Mouse (Mus musculus): ENCODE results near the gene Gdpd4. TPM values are rescaled to one million over a fixed set of nuclear protein-coding genes. Genes with fewer than 3 reads are reported as not detected.

The Gdpd4 gene
- total RNA-seq (2014; rRNA removed) = not detected in 2 replicates
- polyA plus RNA-seq (2015; fragmentation: Nextera tagmentation; extraction: Ambion mirVana) = 0.04 and 0.06 TPM in 2 replicates

DNA sequence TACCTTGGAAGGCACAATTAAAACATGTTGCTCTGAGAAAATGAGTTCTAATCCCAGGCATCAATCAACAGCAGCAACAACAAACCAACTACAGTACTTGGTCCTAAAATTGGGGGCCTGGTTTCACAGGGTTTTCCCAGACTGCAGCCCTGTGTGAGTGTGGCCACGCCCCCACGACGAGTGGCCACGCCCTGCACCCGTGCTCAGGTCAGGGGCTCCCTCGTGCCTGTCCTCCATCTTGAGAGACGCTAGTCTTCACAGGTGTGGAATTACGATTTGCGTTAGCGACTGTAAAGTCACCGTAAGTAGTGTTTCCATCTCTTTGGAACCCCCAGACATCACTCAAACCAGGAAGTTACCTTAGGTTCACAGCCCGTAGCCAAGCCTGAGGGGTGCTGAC lies at the start of gene Gdpd4:
Gdpd4 (plus strand) TSS at position 214 of the 400 bp plus-strand sequence.
- WGBS = 85% methylated on average over 12 of the region's 12 CpGs
- no peak for ATAC-seq
- no peaks in the 10 kb centered on the region for H3K9me3 ChIP-seq (ENCODE audit: low read length)

DNA sequence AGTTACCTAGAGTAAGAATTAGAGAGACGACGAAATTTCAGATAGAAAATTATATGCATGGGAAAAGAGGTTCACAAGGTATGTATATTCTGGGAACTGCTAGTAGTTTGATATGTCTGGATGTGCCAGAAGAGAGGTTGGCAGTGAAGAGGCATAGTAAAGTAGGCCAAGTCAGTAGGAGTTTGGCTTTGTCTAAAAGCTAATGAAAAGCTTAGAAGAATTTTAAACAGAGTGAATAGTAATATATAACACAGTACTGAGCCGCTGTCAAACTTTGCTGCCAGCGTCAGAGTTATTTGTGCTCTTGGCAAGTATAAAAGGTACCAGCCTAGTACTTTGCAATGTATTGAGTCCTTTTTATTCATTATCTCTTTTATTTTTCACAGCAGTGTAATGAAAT lies 47.4 kb upstream of the Gdpd4 start:
- H3K4me2 ChIP-seq (ENCODE audit: low read depth) = no peak overlapping the region
- no peaks in the 10 kb centered on the region; the same call in 1 of the 2 replicates for H3K36me3 ChIP-seq (ENCODE audit: insufficient read depth)
- peak; percentile 52 for DNase-seq
- peak; percentile 66 for ATAC-seq
- H3K27me3 ChIP-seq (ENCODE audit: insufficient read depth, low read length) = no peaks in the 10 kb centered on the region
- H3K27ac ChIP-seq (ENCODE audit: low read depth, low read length) = no peak overlapping the region
- H3K4me1 ChIP-seq (ENCODE audit: insufficient read depth) = no peaks in the 10 kb centered on the region
- H3K9ac ChIP-seq = no peak overlapping the region
- TF ChIP-seq CTCF (IDR thresholded peaks at IDR 0.05; ENCODE audit: low read depth) = no peak
- H3K9me3 ChIP-seq (ENCODE audit: low read length) = no peaks in the 10 kb centered on the region
- no peak overlapping the region for H3K4me3 ChIP-seq (ENCODE audit: low read depth, low read length)
- WGBS = 48% methylated on average over 4 of the region's 4 CpGs

More for the DNA sequence above, at the start of gene Gdpd4:
- H3K4me1 ChIP-seq (ENCODE audit: insufficient read depth) = no peaks in the 10 kb centered on the region
- no peak within 1 kb of the TSS for H3K4me3 ChIP-seq (ENCODE audit: low read depth, low read length)
- no peaks in the 10 kb centered on the region for H3K36me3 ChIP-seq (ENCODE audit: insufficient read depth)
- H3K4me2 ChIP-seq (ENCODE audit: low read depth) = no peak within 1 kb of the TSS
- no peak for DNase-seq
- no peak within 1 kb of the TSS for H3K27ac ChIP-seq (ENCODE audit: low read depth, low read length)
- H3K9ac ChIP-seq = no peak within 1 kb of the TSS
- TF ChIP-seq CTCF (IDR thresholded peaks at IDR 0.05; ENCODE audit: low read depth) = no peak
- H3K27me3 ChIP-seq (ENCODE audit: insufficient read depth, low read length) = no peaks in the 10 kb centered on the region

DNA sequence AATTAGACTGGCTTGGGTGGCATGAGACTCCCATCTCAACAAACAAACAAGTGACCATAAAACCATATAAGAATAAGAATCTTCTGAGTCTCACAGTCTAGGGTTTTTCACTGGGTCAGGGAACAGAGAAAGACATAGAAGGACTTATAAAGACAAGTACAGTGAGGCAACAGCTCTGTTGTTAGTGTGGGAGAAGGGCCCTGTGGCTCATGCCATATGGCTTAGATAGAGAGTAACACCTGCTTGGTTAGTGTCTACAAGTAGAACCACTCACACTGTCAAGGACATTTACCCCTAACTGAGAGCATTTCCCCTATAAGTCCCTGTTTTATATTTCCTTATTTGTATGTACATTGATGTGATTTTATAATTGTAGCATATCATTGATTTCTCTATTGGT lies 46.4 kb upstream of the Gdpd4 start:
- DNase-seq (no peak), ATAC-seq (no peak)
- Histone ChIP-seq H3K4me2 (ENCODE audit: low read depth) (no peak overlapping the region), H3K4me1 (ENCODE audit: insufficient read depth) (no peaks in the 10 kb centered on the region), H3K27me3 (ENCODE audit: insufficient read depth, low read length) (no peaks in the 10 kb centered on the region), H3K27ac (ENCODE audit: low read depth, low read length) (no peak overlapping the region), H3K4me3 (ENCODE audit: low read depth, low read length) (no peak overlapping the region), H3K9ac (no peak overlapping the region), H3K36me3 (ENCODE audit: insufficient read depth) (no peaks in the 10 kb centered on the region; the same call in 1 of the 2 replicates), H3K9me3 (ENCODE audit: low read length) (no peaks in the 10 kb centered on the region)
- no peak for TF ChIP-seq CTCF (IDR thresholded peaks at IDR 0.05; ENCODE audit: low read depth)

DNA sequence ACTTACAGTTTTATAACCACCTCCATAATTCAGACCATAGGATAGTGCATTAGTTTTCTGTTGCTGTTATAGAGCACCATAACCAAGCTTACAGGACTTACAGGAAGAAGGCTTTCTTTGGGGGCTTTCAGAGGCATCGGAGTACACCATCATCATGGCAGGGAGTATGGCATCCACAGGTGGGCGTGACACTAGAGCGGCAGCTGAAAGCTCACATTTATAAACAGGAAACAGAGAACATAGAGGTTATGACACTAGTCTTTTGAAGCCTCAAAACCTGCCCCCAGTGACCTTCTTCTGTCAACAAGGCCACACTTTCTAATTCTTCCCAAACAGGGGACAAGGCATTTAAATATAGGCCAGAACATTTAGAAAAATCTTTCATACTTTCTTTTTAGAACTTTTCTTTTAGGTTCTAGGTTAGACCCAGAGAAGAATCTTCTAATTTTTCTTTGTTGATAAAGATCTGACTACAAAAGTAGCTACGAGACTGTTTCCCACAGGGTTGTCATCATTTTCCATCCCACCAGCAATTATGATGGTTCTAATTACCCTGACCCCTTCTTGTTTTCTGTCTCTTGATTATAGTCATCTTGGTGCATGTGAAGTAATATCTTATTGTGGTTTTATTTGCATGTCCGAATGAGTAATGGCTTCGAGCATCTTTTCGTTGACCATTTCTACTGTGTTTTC lies 41.8 kb upstream of the Gdpd4 start:
- H3K9me3 ChIP-seq (ENCODE audit: low read length) = no peaks in the 10 kb centered on the region
- no peak overlapping the region for H3K9ac ChIP-seq
- no peak overlapping the region for H3K27ac ChIP-seq (ENCODE audit: low read depth, low read length)
- no peaks in the 10 kb centered on the region for H3K27me3 ChIP-seq (ENCODE audit: insufficient read depth, low read length)
- DNase-seq = no peak
- no peak overlapping the region for H3K4me2 ChIP-seq (ENCODE audit: low read depth)
- 89% methylated on average over 7 of the region's 7 CpGs for WGBS
- H3K4me1 ChIP-seq (ENCODE audit: insufficient read depth) = no peaks in the 10 kb centered on the region
- H3K4me3 ChIP-seq (ENCODE audit: low read depth, low read length) = no peak overlapping the region
- no peaks in the 10 kb centered on the region for H3K36me3 ChIP-seq (ENCODE audit: insufficient read depth)
- no peak for TF ChIP-seq CTCF (IDR thresholded peaks at IDR 0.05; ENCODE audit: low read depth)
- no peak for ATAC-seq

DNA sequence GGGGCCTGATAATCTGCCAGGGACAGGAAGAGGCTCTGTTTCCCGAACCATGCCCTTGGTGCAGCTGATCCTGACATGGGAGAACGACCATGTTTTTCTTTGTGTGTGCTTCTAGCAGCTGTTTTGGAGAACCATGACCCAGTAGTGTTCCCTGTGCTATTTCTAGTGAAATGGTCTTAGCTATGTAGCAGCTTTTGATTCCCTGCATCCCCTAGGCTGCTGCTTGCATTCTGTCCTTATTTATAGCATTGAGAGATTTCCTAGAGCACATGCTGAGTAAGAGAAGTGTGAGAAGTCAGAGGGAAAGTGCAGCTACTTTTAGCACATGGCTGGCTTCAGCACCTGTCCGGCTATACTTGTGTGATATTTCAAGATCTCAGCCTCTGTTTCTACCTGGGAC lies 8.1 kb upstream of the Gdpd4 start:
- no peak for DNase-seq
- no peak overlapping the region for H3K4me2 ChIP-seq (ENCODE audit: low read depth)
- H3K4me1 ChIP-seq (ENCODE audit: insufficient read depth) = no peaks in the 10 kb centered on the region
- no peak overlapping the region for H3K9ac ChIP-seq
- no peaks in the 10 kb centered on the region for H3K27me3 ChIP-seq (ENCODE audit: insufficient read depth, low read length)
- peaks cover 28% of the 10 kb centered on the region for H3K36me3 ChIP-seq (ENCODE audit: insufficient read depth)
- H3K9me3 ChIP-seq (ENCODE audit: low read length) = no peaks in the 10 kb centered on the region
- TF ChIP-seq CTCF (IDR thresholded peaks at IDR 0.05; ENCODE audit: low read depth) = no peak
- no peak overlapping the region for H3K4me3 ChIP-seq (ENCODE audit: low read depth, low read length)
- no peak for ATAC-seq
- H3K27ac ChIP-seq (ENCODE audit: low read depth, low read length) = no peak overlapping the region
- 86% methylated on average over 3 of the region's 3 CpGs for WGBS

DNA sequence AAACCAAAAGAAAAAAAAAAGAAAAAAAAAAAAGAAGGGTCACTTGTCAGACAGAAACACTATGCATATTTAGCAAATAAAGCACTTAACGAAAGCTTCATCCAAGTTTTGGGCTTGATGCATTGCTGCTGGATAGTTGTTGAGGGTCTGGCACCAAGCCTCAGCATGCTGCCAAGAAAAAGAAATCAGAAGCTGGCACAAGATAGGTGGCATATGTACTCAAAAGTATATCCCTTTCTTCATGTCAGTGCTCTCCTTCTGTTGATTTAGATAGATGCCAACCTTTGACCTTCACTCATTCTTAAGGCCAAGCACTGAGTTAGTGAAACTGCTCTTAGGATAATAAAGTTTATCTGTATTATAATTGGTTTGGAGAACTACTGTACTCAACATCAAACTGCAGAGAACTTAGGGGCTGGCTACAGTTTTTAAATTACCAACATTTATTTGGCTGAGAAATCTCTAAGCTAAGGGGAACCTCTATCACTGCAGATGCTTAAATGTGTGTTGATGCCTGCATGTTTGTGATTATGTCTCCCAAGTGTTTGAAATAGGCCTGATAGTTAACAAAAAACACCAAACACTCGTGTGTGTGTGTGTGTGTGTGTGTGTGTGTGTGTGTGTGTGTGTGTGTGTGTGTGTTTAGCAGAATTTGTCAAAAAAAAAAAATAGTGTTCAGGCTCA lies 4.8 kb upstream of the Gdpd4 start:
- Histone ChIP-seq H3K4me1 (ENCODE audit: insufficient read depth) (no peaks in the 10 kb centered on the region), H3K27me3 (ENCODE audit: insufficient read depth, low read length) (no peaks in the 10 kb centered on the region), H3K36me3 (ENCODE audit: insufficient read depth) (peaks cover 18% of the 10 kb centered on the region), H3K9ac (no peak overlapping the region), H3K9me3 (ENCODE audit: low read length) (no peaks in the 10 kb centered on the region), H3K27ac (ENCODE audit: low read depth, low read length) (no peak overlapping the region), H3K4me3 (ENCODE audit: low read depth, low read length) (no peak overlapping the region), H3K4me2 (ENCODE audit: low read depth) (no peak overlapping the region)
- WGBS = 42% methylated on average over 2 of the region's 2 CpGs
- TF ChIP-seq CTCF (IDR thresholded peaks at IDR 0.05; ENCODE audit: low read depth) = no peak
- DNase-seq (peak; percentile 86), ATAC-seq (peak; percentile 85)

DNA sequence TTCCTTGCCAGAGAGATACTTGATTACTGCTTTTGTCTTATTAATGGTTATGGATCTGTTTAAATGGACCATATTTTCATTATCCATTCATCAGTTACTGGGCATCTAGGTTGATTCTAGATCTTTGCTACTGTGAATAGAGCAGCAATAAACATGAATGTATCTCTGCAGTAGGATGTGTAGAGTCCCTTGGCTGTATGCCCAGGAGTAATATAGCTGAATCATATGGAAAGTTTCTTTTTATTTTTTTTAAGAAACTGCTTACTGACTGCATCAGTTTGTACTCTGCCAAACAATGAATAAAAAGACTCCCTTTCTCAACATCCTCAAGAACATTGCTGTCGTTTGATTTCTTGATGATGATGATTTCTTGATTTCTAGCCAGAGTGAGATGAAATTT lies 6.1 kb downstream of the Gdpd4 start:
- no peak for TF ChIP-seq CTCF (IDR thresholded peaks at IDR 0.05; ENCODE audit: low read depth)
- H3K4me1 ChIP-seq (ENCODE audit: insufficient read depth) = no peaks in the 10 kb centered on the region
- no peak overlapping the region for H3K27ac ChIP-seq (ENCODE audit: low read depth, low read length)
- peak; percentile 46 for DNase-seq
- no peak overlapping the region for H3K4me2 ChIP-seq (ENCODE audit: low read depth)
- 48% methylated on average over 1 of the region's 1 CpGs for WGBS
- H3K4me3 ChIP-seq (ENCODE audit: low read depth, low read length) = no peak overlapping the region
- no peak overlapping the region for H3K9ac ChIP-seq
- H3K36me3 ChIP-seq (ENCODE audit: insufficient read depth) = no peaks in the 10 kb centered on the region
- no peaks in the 10 kb centered on the region for H3K9me3 ChIP-seq (ENCODE audit: low read length)
- no peak for ATAC-seq
- H3K27me3 ChIP-seq (ENCODE audit: insufficient read depth, low read length) = no peaks in the 10 kb centered on the region

Data from forebrain, postnatal 0 days (tissue).